Mouse (Mus musculus): Measurements from ENCODE around the gene Itgb7.
"Not testable (repeated sequence)": the region's sequence is repeated elsewhere in the genome, so short reads cannot be mapped to it uniquely, and the experiment has no call there.

Gene Itgb7

DNA sequence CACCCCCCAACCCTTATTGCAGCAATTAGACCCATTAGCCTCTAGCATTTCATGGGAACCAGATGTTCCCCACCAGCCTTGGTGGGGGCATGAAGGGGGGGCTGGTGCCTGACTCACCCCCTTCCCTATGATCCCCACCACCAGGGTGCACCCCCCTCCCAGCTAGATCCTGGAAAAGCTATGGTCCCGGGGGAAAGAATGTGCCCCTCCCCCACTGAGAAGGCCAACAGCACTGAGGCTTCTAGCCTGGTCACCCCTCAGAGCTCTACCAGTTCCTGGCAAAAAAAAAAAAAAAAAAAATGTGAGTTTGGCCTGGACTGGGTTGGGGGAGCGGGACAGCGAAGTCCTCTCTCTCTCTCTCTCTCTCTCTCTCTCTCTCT, 17.1 kb upstream of the Itgb7 start:
- no peak for DNase-seq (ENCODE audit: low spot score)

DNA sequence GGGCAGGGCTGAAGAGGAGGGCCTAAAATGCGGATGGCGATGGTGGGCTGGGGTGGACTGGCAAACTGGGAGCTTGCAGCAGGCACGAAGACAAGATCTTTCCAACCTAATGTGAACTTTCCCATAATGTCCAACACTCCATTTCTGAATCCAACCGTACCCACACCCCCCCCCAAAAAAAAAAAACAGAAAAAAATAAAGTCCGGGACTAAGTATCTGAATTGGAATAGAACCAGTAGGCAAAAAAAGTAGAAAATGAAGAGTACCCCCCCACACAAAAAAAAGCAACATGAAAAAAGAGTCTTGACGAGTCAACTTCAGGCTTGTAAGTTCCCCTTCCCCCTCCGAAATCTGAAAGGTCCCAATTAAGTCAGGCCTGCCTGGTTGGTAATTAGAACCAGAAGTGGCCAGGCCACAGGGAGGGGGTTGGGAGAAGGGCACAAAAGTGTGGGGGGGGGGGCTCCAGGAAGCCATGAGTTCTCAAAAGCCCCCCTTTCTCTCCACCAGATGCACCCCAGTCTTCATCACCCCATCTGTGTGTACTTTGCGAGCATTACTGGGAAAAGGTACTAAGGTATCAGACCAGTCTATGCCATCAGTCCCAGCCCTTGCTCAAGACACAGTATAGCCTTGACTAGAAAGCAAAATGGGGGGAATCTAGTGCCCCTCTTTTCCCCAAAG, 16.5 kb upstream of the Itgb7 start:
- no peak for DNase-seq (ENCODE audit: low spot score)

DNA sequence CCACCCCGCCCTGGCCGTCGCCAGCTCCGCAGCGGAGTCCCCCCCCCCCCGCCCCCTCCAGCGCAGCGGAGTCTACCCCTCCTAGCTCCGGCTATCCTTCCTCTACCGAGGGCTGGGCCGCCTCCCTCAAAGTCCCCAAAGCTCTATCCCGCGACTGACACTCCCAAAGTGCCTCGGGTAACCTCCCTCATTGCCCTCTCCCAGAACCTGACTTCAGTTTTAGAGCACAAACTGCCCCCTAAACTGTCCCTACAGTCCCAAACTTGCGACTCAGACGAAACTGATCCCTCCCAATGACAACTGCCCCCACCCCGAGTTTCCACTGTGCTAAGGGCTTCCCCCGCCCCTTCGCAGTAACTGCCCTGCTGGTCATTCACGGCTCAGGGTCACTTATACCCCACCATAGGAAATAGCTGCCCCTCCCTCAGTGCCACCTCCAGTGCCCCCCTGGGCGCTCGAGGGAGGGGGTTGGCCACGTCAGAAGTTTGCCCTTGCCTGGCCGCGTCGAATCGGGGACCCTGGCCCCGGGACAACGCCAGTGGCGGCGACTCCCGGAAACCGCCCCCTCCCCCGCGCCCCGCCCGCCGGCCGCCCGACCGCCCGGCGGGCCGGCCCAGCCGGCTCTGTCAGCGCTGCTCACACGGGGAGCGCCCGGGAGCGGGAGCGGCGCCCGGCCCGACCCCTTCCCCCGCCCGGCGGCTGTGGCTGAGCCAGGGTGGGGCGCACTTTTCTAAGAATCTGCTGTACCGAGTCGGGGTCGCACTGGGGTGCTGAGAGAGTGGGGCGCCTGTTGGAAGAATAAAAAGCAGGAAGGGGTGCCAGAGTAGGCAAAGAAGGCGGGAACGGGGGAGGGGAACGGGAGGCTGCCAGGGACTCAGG, 15.7 kb upstream of the Itgb7 start:
- no peak for DNase-seq (ENCODE audit: low spot score)

DNA sequence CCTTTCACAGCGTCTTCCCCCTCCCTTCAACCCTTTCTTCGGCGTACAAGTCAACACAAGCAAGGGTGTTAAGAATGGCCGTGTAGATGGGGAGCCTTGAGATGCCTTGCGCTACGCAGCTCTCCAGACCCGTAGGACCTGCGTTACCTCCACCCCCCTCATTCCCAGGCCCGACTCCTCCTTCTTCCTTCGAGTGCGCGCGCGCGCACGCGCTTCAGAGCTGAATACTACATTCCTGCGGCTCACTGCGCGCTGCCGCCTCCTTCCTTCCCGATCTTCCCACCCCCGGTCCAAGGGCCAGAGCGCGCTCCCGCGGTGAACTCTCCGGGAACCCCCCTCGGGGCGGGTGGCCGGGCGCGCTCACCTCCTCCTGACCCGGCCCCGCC, 15.1 kb upstream of the Itgb7 start:
- DNase-seq (ENCODE audit: low spot score) = no peak

DNA sequence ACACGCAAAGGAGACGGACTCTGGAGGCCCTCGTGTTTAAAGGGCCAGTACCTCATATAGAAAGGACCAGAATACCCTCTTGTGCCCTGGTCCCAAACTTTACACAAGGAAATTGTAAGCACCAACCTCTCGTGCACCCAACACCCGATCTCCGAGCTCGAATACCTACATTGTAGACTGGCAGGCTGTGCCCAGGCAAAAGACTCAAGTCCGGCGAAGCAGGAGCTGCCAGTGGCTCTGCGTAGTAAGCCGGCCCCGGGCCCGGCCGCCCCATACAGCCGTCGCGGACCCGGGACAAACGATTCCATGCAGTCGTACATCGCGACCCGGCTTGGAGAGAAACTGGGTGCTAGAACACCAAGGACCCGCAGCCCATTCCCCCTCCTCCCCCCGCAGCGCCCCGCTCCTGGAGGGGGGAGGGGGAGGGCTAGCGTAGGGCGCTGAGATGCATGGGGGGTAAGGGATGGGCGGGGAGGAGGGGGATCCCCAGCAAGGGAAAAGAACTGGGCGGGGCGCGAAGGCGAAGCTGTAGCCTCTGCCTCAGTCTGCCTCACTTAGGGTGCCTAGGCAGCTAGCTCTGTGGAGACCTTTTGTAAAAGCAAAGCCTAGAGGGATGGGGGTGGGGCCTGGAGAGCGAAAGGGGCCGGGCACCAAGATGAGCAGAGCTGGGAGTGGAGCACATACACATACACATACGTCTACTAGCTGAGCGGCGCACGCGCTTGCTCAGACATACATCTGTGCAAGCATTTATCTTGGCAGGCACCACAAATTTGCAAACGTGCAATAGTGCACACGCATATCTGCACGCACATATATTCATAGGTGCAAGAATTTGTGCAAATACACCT, 14.4 kb upstream of the Itgb7 start:
- no peak for DNase-seq (ENCODE audit: low spot score)

DNA sequence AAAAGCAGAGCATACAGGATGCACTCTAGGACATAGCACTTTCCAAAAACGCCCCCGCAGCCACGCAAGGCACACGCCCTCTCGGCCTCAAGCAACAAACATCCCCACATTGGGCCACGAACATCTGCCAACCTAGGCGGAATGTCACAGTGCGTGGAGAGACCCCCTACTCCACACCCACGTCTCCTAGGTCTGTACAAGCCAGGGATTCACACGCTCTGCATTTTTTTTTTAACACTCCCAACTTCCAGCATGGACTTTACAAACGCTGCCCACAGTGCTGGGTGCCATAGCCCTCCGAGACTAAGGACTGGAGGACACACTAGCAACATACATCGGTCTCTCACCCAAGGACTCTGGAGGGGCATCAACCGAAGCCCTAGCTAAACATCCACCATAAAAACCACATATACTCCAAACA, 13.7 kb upstream of the Itgb7 start:
- no peak for DNase-seq (ENCODE audit: low spot score)

DNA sequence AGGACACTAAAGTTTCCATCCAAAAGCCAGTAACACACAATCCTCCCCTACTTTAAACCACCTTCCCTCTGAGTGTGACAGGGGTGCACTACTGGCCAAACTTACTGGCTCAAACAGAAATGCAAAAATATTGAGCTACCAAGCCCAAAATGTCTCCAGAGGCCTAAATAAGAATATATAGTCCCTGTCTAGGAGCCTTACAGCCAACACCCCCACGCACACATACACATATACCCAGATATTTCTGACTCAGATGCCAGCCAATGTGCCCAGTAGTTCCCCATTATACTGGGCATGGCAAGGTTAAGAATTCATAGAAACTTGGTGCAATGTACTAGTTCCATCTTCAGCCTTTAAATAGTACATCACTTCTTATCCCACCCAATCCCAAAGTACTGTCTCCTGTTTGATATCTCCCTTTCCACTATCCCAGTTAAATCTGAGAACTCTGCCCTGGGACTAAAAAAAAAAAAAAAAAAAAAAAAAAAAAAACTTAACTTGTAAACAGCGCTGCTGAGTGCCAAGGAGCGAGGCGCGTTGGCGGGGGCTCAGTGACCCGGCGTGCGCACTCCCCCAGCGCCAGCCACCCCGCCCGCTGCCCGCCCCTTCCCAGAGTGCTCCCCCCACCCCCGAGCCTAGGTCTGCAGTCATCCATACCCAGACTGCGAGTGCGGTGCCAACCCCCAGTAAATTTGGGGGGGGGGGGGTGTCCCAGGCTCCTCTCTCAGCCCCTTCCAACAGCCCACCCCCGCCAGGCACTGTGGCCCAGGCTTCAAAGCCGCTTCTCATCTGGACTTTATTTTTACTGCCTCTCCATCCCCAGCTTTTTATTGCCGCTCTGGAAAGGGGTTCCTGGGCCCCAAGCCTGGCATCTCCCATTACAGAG, 12.8 kb upstream of the Itgb7 start:
- no peak for DNase-seq (ENCODE audit: low spot score)

DNA sequence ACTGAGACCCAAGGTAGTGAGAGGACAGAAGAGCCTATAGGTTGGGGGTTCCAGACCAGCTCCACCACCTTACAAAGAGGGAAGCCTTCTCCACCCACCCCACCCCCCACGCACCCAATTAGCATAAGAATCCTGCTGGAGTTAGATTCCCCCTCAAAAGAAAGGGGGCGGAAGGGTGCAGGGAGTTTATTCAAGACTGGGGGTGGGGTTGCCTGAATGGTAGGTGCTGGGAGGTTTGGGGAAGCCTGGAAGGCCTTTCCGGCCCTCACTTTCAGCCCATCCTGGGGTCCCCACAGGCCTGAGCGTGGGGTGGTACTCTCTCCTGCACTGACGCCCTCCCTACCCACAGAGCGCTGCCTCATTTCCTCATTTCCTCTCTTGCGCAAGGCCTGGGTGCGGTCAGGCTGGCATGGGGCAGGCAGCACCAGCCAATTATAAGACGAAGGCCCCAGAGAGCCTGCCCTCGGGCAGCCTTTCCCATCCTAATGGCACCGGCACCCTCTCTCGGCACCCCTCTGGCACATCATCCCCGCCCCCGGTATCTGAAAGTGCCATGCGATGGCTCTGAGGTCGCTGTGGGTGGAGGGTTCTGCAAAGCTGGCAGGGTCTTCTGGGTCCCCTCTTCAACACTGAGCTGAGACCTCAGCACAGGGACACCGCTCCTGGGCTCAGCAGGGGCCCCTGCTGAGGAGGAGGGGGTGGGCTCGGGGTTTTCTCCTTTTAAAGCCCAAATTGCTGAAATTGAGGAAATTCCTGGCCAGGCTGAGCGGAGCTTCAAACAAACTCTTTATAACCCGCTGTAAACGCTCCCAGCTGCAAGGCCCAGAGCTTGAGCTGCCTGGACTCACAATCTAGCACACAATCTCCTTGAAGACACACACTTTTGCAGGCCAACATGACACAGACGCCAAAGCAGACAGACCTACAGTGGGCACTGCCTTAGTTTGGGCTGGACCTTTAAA, 11.8 kb upstream of the Itgb7 start:
- no peak for DNase-seq (ENCODE audit: low spot score)

DNA sequence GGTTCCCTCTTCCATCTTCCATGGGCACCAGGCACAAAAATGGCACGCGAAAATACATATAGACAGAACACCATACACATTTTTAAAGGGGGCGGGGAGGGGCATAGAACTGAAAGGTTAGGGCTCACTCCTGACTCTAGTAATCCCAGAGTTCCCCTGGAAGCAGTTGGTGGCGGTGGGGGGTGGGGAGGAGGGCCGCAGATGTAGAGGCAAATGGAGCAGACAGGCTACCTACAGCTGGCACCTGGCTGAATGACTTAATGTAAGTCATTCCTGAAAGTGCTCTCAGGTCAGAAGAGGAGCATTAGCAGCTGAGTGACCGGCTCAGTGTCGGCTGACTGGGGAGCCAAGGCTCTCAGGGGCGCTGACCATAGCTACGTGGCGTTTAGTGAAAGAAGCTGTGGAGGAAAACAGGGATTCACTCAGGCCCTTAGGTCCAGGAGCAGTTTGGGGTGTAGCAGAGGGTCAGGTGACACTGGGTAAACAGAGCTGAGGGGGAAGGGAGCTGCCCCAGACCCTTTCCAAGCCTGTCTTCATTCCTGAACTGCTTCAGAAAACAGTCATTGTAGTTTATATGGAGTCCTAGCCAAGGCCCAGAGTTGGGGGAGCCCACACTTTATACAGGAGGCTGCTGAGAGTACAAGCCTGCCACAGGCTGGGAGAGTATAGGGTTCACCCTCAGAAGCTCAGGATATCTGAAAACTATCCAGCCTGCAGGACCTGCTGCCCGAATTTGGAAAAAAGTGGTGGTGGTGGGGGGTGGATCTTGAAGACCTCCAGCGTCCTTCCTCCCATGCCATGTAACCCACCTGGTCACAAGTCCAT, 10.9 kb upstream of the Itgb7 start:
- DNase-seq (ENCODE audit: low spot score) = no peak

DNA sequence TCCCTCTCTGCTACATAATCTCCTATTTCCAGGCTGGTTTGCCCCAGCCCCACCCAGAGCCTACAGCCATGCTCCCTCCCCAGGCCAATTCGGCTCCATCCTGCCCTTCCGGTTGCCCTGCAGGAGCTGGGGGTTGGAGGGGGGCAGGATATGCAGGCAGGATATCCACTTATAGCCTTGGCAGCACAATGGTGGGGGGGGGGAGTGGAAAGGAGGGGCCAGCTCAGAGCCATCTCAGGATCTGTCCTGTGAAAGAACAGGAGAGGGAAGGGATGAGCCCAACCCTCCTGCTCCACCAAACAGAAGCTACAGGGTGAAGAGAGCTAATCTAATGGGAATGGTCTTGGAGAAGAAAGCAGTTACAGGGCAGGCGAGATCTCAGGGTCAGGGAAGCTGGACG, 8.9 kb upstream of the Itgb7 start:
- no peak for DNase-seq (ENCODE audit: low spot score)

DNA sequence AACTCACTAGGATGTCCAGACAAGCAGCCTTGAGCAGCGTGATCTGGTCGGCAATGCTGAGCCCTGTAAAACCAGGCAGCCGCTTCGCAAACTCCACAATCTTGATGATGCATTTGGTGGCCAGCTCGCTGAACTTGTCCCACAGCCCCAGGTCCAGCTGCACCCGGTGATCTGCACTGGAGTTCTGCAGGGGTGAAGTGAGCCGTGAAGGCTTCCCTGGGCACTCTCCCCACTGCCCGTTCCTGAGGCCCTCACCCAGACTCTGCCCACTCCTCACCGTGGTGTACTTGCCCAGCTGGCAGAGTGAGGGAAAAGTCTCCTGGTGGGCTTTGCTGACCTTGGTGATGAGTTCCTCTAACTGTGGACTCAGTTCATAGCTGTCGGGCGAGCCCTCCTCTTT, 8.1 kb upstream of the Itgb7 start:
- no peak for DNase-seq (ENCODE audit: low spot score)

DNA sequence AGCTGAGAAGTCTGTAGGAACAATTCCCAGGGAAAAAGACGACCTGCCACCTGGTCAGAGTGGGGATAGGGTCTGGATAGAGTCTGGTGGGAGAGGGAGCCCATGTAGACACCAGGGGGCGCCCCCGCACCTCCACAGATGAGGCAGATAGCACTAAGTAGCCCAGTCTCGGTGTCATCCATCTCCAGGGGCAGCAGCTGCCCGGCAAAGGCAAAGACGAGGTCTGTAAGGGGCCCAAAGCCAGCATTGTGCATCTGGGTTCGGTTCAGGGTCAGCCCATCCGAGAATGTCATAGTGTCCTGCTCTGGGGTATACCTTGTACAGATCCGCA, 7.5 kb upstream of the Itgb7 start:
- no peak for DNase-seq (ENCODE audit: low spot score)

DNA sequence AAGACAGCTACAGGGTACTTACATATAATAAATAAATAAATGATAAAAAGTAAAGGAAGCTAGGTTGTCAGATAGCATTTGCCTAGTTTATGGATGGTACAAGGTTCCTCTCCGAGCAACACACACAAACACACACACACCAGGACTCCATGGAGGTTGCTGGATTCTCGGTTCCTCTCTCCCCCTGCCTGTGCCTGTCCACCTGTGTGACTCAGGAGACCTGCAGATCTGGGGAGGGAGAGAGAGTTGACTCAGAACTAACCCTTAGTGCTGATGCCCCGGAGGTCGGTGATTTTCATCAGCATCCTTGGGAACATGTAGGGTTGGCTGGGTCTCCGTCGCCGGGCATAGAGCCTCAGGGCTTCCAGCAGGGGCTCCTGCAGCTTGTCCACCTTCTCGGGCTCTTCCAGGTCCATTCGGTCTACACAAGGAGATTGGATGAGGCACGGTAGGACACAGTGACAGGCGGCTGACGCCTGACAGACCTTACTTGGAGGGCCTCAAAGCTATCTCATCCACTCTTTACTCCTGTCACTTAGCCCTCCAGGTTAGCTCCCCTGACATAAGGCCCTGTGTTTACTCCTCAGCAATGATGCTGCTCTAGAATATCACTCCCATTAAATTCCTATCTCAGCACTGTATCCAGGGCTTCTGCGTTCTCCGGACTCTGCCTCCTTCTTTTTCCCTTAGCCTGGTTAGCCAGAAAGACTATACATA, 7.0 kb upstream of the Itgb7 start:
- DNase-seq (ENCODE audit: low spot score) = no peak

DNA sequence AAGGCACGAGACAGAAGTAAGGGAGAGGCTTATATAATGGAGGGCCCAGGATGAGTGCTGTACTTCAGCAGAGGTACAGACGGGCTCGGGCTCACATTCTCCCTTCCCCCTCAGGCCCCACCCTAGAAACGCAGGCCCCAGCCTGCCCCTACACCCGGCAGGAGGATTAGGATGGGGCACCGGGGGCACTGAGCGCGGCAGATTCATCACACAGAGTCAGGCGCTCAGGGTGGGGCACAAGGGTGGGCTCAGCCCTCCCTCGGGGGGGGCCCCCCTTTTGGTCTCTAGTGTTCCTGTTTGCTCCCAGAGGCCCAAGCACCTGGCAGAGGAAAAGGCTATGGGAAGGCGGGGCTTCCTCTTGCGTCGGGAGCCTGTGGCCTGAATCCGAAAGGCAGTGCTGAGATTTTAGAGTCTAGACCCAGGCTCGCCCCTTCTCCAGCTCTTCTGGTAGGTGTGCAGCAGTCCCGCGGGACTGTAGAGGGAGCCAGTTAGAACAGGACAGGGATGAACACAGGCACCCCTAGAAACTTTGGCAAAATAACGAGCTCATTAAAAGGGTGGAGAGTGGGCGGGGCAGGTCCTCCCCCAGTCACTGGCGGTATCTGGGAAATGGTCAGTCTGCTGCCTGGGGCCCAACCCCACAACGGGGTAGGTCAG, 3.8 kb upstream of the Itgb7 start:
- no peak for DNase-seq (ENCODE audit: low spot score)

DNA sequence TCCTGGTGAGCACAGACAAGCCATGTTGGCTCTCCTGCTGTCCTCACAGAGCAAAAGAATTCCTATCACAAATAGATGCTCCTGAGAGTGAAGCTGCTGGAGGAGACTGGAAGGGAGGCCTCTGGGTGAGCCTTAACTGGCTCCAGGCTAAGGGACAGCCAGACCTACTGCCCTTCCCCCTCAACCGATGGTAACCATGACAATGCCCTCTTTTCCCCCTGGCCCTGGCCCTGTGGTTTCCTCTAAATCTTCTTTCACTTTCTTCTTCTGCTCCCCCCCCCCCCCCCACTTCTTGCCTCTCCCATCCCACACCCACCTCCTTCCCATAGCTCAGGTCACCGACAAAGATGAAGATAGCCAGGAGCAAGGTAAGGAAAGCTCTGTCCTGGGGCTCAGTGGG, 2.2 kb upstream of the Itgb7 start:
- DNase-seq (ENCODE audit: low spot score) = no peak

DNA sequence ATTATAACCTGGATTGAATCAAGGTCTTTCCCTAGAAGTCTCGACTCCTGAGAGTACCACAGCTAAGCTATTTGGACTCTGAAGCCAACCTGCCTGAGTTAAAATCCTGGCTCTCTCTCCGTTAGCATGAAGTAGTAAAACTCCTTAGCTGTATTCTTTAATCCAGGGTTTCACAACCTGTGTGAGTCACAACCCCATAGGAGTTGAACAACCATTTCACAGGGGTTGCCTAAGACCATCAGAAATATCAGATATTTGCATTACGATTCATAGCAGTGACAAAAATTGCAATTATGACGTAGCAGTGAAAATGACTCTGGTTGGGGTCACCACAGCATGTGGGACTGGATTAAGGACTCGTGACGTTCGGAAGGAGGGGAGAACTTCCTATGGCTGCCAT, 1.0 kb upstream of the Itgb7 start:
- DNase-seq (ENCODE audit: low spot score) = no peak

DNA sequence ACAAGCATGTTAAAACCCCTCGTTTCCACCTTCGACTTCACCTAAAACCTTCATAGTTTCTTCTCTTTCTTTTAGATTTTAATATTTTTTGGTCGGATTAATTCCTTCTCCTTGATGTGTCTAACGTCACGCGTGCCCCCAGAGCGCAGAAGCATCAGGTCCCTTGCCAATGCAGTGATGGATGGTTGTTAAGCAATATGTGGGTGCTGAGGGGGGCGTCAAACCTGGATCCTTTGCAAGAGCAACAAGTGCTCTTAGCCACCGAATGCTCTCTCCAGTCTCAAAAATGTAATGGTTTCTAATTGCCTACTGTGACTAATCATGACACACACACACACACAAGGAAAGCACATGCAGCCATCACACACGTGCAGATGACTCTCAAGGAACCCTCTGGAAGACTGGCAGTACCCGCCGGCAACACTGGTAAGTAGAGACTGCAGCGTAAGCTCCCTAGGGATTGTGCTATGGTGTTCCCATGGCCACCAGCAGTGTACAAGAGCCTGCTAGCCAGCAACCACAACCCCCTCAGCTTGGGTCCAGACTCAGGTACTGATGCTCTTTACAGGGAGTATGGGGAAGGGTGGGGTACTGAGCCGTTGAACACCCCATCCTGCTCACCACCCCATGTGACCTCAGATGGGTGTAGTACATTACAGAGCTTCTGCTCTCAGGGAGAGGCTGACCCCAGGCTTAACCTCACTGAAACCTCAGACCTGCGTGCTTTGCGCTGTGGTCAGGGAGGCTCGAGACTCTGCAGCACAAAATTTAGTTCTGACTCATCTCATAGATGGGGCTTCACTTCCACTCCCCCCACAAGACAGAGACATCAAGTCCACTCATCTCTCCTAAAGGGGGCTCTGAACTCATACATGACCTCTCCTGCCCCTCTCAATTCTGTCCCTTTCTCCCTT, 1.1 kb downstream of the Itgb7 start:
- DNase-seq (ENCODE audit: low spot score) = no peak

DNA sequence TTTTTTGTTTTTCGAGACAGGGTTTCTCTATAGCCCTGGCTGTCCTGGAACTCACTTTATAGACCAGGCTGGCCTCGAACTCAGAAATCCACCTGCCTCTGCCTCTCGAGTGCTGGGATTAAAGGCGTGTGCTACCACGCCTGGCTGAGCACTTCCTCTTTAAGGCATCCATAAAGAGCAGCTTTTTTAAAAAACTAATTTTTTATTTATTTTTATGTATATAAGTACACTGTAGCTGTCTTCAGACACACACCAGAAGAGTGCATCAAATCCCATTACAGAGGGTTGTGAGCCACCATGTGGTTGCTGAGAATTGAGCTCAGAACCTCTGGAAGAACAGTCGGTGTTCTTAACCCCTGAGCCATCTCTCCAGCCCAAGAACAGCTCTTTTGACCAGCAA, 6.1 kb downstream of the Itgb7 start:
- not testable (repeated sequence) for DNase-seq (ENCODE audit: low spot score)

Measured in layer of hippocampus, adult 9-10 months (tissue).